Mouse (Mus musculus) bone marrow macrophage, adult 2 months (primary cell): ENCODE results near the gene Ap2m1.
A peak's percentile ranks its signal among the peaks of the same experiment; 100 is the strongest.

Source experiments
- CTCF ChIP-seq: IDR thresholded peaks from 2 replicates; pipeline ENCODE4 v1.5.1; 2012; ENCODE audit warnings: low read depth, mild to moderate bottlenecking, low read length, moderate library complexity
- POLR2A ChIP-seq: IDR thresholded peaks from 2 replicates; pipeline ENCODE4 v1.6.1; 2012; ENCODE audit warnings: mild to moderate bottlenecking, low read depth, low read length, borderline replicate concordance

GRCm38 (mm10) chr16:20516726-20517201 lies 18.5 kb upstream of the Ap2m1 start, which contains the start of gene Dvl3:
- TF ChIP-seq POLR2A (peak; percentile 61; the same call in 1 of the 2 replicates), CTCF (no peak)
